Mouse (Mus musculus): ENCODE results near the gene Nop14. TPM values are rescaled to one million over a fixed set of nuclear protein-coding genes. Genes with fewer than 3 reads are reported as not detected.

Gene Nop14
- polyA plus RNA-seq, 1 experiment from 2014 or later = 32.7 TPM

- no peak for ATAC-seq (ENCODE audit: insufficient number of reproducible peaks, insufficient read depth, low FRiP score, low TSS enrichment, low read depth)
- Histone ChIP-seq H3K9ac (replicated peaks) (no peak overlapping the region), H3K27me3 (no peaks in the 10 kb centered on the region), H3K9me3 (no peaks in the 10 kb centered on the region), H3K4me3 (replicated peaks) (no peak overlapping the region), H3K4me2 (no peak overlapping the region), H3K4me1 (replicated peaks) (peaks cover 6% of the 10 kb centered on the region), H3K27ac (no peak overlapping the region), H3K36me3 (peaks cover 75% of the 10 kb centered on the region)
- WGBS = 93% methylated on average over 9 of the region's 9 CpGs
Observed at GRCm38 (mm10) chr5:34654881-34655280, 5.1 kb downstream of the Nop14 start.

- Histone ChIP-seq H3K27me3 (no peaks in the 10 kb centered on the region), H3K4me3 (replicated peaks) (no peak overlapping the region), H3K9ac (replicated peaks) (no peak overlapping the region), H3K4me2 (no peak overlapping the region), H3K36me3 (peaks cover 91% of the 10 kb centered on the region), H3K4me1 (replicated peaks) (no peaks in the 10 kb centered on the region), H3K27ac (no peak overlapping the region), H3K9me3 (no peaks in the 10 kb centered on the region)
- 93% methylated on average over 5 of the region's 5 CpGs for WGBS
- ATAC-seq (ENCODE audit: insufficient number of reproducible peaks, insufficient read depth, low FRiP score, low TSS enrichment, low read depth) = no peak
Observed at GRCm38 (mm10) chr5:34652961-34653360, 7.0 kb downstream of the Nop14 start.

GRCm38 (mm10) chr5:34647581-34647980, 12.4 kb downstream of the Nop14 start:
- peaks cover 100% of the 10 kb centered on the region for H3K36me3 ChIP-seq
- H3K4me3 ChIP-seq (replicated peaks) = no peak overlapping the region
- WGBS = 57% methylated on average over 4 of the region's 4 CpGs
- no peak overlapping the region for H3K4me2 ChIP-seq
- H3K9ac ChIP-seq (replicated peaks) = no peak overlapping the region
- H3K9me3 ChIP-seq = no peaks in the 10 kb centered on the region
- no peaks in the 10 kb centered on the region for H3K4me1 ChIP-seq (replicated peaks)
- no peak overlapping the region for H3K27ac ChIP-seq
- no peaks in the 10 kb centered on the region for H3K27me3 ChIP-seq
- no peak for ATAC-seq (ENCODE audit: insufficient number of reproducible peaks, insufficient read depth, low FRiP score, low TSS enrichment, low read depth)

GRCm38 (mm10) chr5:34642932-34643331, 17.0 kb downstream of the Nop14 start:
- no peaks in the 10 kb centered on the region for H3K4me1 ChIP-seq (replicated peaks)
- H3K9ac ChIP-seq (replicated peaks) = no peak overlapping the region
- no peak overlapping the region for H3K27ac ChIP-seq
- no peak overlapping the region for H3K4me3 ChIP-seq (replicated peaks)
- no peaks in the 10 kb centered on the region for H3K9me3 ChIP-seq
- peaks cover 94% of the 10 kb centered on the region for H3K36me3 ChIP-seq
- WGBS = 75% methylated on average over 5 of the region's 5 CpGs
- ATAC-seq (ENCODE audit: insufficient number of reproducible peaks, insufficient read depth, low FRiP score, low TSS enrichment, low read depth) = no peak; the same call in 1 of the 2 replicates
- no peak overlapping the region for H3K4me2 ChIP-seq
- no peaks in the 10 kb centered on the region for H3K27me3 ChIP-seq

GRCm38 (mm10) chr5:34641991-34642390, 18.0 kb downstream of the Nop14 start:
- H3K27ac ChIP-seq = no peak overlapping the region
- 87% methylated on average over 3 of the region's 3 CpGs for WGBS
- H3K4me1 ChIP-seq (replicated peaks) = peaks cover 7% of the 10 kb centered on the region
- no peak overlapping the region for H3K4me2 ChIP-seq
- H3K36me3 ChIP-seq = peaks cover 91% of the 10 kb centered on the region
- ATAC-seq (ENCODE audit: insufficient number of reproducible peaks, insufficient read depth, low FRiP score, low TSS enrichment, low read depth) = no peak
- no peak overlapping the region for H3K4me3 ChIP-seq (replicated peaks)
- H3K9me3 ChIP-seq = no peaks in the 10 kb centered on the region
- no peaks in the 10 kb centered on the region for H3K27me3 ChIP-seq
- H3K9ac ChIP-seq (replicated peaks) = no peak overlapping the region

GRCm38 (mm10) chr5:34637591-34638156, 22.3 kb downstream of the Nop14 start:
- Histone ChIP-seq H3K9ac (replicated peaks) (peak overlapping the region; percentile 75), H3K36me3 (peaks cover 79% of the 10 kb centered on the region), H3K27ac (peak overlapping the region; percentile 88), H3K4me3 (replicated peaks) (peak overlapping the region; percentile 66), H3K27me3 (no peaks in the 10 kb centered on the region), H3K4me1 (replicated peaks) (peaks cover 20% of the 10 kb centered on the region), H3K9me3 (no peaks in the 10 kb centered on the region), H3K4me2 (peak overlapping the region; percentile 86)
- 85% methylated on average over 7 of the region's 7 CpGs for WGBS
- ATAC-seq (ENCODE audit: insufficient number of reproducible peaks, insufficient read depth, low FRiP score, low TSS enrichment, low read depth) = no peak

- peak; percentile 91 for ATAC-seq (ENCODE audit: insufficient number of reproducible peaks, insufficient read depth, low FRiP score, low TSS enrichment, low read depth)
- Histone ChIP-seq H3K27ac (peak within 1 kb of the TSS; percentile 88), H3K4me3 (replicated peaks) (peak within 1 kb of the TSS; percentile 66), H3K9me3 (no peaks in the 10 kb centered on the region), H3K27me3 (no peaks in the 10 kb centered on the region), H3K4me1 (replicated peaks) (peaks cover 20% of the 10 kb centered on the region), H3K4me2 (peak within 1 kb of the TSS; percentile 86), H3K9ac (replicated peaks) (peak within 1 kb of the TSS; percentile 75), H3K36me3 (peaks cover 85% of the 10 kb centered on the region)
- WGBS = under 1% methylated on average over 48 of the region's 48 CpGs
Observed at GRCm38 (mm10) chr5:34636481-34637287, 23.3 kb downstream of the Nop14 start, which contains the start of gene Mfsd10. Mfsd10 (minus strand) TSS chr5:34637212.

- Histone ChIP-seq H3K4me2 (peak overlapping the region; percentile 86), H3K36me3 (peaks cover 85% of the 10 kb centered on the region), H3K4me1 (replicated peaks) (peaks cover 20% of the 10 kb centered on the region), H3K9me3 (no peaks in the 10 kb centered on the region), H3K27me3 (no peaks in the 10 kb centered on the region), H3K4me3 (replicated peaks) (peak overlapping the region; percentile 66), H3K9ac (replicated peaks) (peak overlapping the region; percentile 75), H3K27ac (0 out of 2 replicates have a peak overlapping the region, but pooled peaks have one; percentile 88)
- WGBS = 61% methylated on average over 10 of the region's 10 CpGs
- ATAC-seq (ENCODE audit: insufficient number of reproducible peaks, insufficient read depth, low FRiP score, low TSS enrichment, low read depth) = no peak
Observed at GRCm38 (mm10) chr5:34635665-34636192, 24.2 kb downstream of the Nop14 start.

GRCm38 (mm10) chr5:34634746-34635400, 25.1 kb downstream of the Nop14 start:
- WGBS = 93% methylated on average over 13 of the region's 13 CpGs
- Histone ChIP-seq H3K9me3 (no peaks in the 10 kb centered on the region), H3K4me1 (replicated peaks) (peaks cover 20% of the 10 kb centered on the region), H3K4me3 (replicated peaks) (no peak overlapping the region), H3K36me3 (peaks cover 85% of the 10 kb centered on the region), H3K27me3 (no peaks in the 10 kb centered on the region), H3K9ac (replicated peaks) (no peak overlapping the region), H3K27ac (no peak overlapping the region), H3K4me2 (peak overlapping the region; percentile 86)
- ATAC-seq (ENCODE audit: insufficient number of reproducible peaks, insufficient read depth, low FRiP score, low TSS enrichment, low read depth) = no peak

- H3K9me3 ChIP-seq = no peaks in the 10 kb centered on the region
- no peak overlapping the region for H3K9ac ChIP-seq (replicated peaks)
- no peak overlapping the region for H3K4me2 ChIP-seq
- H3K27ac ChIP-seq = no peak overlapping the region
- 73% methylated on average over 4 of the region's 4 CpGs for WGBS
- peaks cover 85% of the 10 kb centered on the region for H3K36me3 ChIP-seq
- peaks cover 20% of the 10 kb centered on the region for H3K4me1 ChIP-seq (replicated peaks)
- ATAC-seq (ENCODE audit: insufficient number of reproducible peaks, insufficient read depth, low FRiP score, low TSS enrichment, low read depth) = no peak
- no peaks in the 10 kb centered on the region for H3K27me3 ChIP-seq
- H3K4me3 ChIP-seq (replicated peaks) = no peak overlapping the region
Observed at GRCm38 (mm10) chr5:34633641-34634040, 26.3 kb downstream of the Nop14 start.

GRCm38 (mm10) chr5:34632996-34633395, 27.0 kb downstream of the Nop14 start:
- peaks cover 20% of the 10 kb centered on the region for H3K4me1 ChIP-seq (replicated peaks)
- ATAC-seq (ENCODE audit: insufficient number of reproducible peaks, insufficient read depth, low FRiP score, low TSS enrichment, low read depth) = no peak
- no peak overlapping the region for H3K9ac ChIP-seq (replicated peaks)
- WGBS = 85% methylated on average over 2 of the region's 2 CpGs
- no peaks in the 10 kb centered on the region for H3K27me3 ChIP-seq
- H3K4me3 ChIP-seq (replicated peaks) = no peak overlapping the region
- peaks cover 85% of the 10 kb centered on the region for H3K36me3 ChIP-seq
- H3K9me3 ChIP-seq = no peaks in the 10 kb centered on the region
- H3K27ac ChIP-seq = no peak overlapping the region
- H3K4me2 ChIP-seq = no peak overlapping the region

Measured in limb, embryonic 12.5 days (tissue).